Comparison of ENCODE assay signal across 1 mouse cellular context in genomic region chrX:52911587-52912371, GRCm38 (mm10).
TF ChIP-seq lines count a peak whose summit lies in the region.

TSS of gene Phf6 (plus strand) at chrX:52912266.

TF ChIP-seq in CH12.LX, 34 proteins besides CTCF, POLR2A, EP300 and RAD21 (continued from another document):
- peak; percentile 46; the same call in 1 of the 2 replicates for TF ChIP-seq ZMIZ1 (IDR thresholded peaks at IDR 0.05; ENCODE audit: low read depth, low read length)
- peak; percentile 59 for TF ChIP-seq ZNF384 (IDR thresholded peaks at IDR 0.05; ENCODE audit: low read depth, low read length)
- TF ChIP-seq NRF1 (IDR thresholded peaks at IDR 0.05; ENCODE audit: low read depth, low read length) = peak; percentile 80
- TF ChIP-seq E2F4 (IDR thresholded peaks at IDR 0.05; ENCODE audit: insufficient replicate concordance, low read depth, low read length) = no peak
- TF ChIP-seq MAFK (IDR thresholded peaks at IDR 0.05; ENCODE audit: insufficient replicate concordance, low read length) = no peak
